Mouse (Mus musculus) midbrain, embryonic 16.5 days (tissue): ENCODE results near the gene Myl9. TPM values are rescaled to one million over a fixed set of nuclear protein-coding genes. Genes with fewer than 3 reads are reported as not detected.
"Not testable (repeated sequence)": the region's sequence is repeated elsewhere in the genome, so short reads cannot be mapped to it uniquely, and the experiment has no call there.

ENCODE experiments used
- ATAC-seq: fragments of 200-750 bp; cut with Nextera tagmentation; 2 replicates; pipeline ENCODE4 v1.8.0; 2017; ENCODE audit warnings: moderate TSS enrichment
- H3K27ac ChIP-seq: fragments of 300-500 bp; sonication (generic); 2 replicates; pipeline ENCODE4 v1.5.1; 2014; ENCODE audit warnings: mild to moderate bottlenecking, low read length, mixed read lengths
- H3K27me3 ChIP-seq: fragments of 300-500 bp; sonication (generic); 2 replicates; pipeline ENCODE4 v1.6.1; 2014; ENCODE audit warnings: low read depth, low read length, mixed read lengths; ENCODE audit not compliant: control insufficient read depth, insufficient read depth
- H3K36me3 ChIP-seq: fragments of 300-500 bp; sonication (generic); 2 replicates; pipeline ENCODE4 v1.6.1; 2014; ENCODE audit warnings: mild to moderate bottlenecking, low read length, moderate library complexity, mixed read lengths; ENCODE audit not compliant: control insufficient read depth, insufficient read depth
- H3K4me1 ChIP-seq: fragments of 300-500 bp; sonication (generic); 2 replicates; pipeline ENCODE4 v1.6.1; 2014; ENCODE audit warnings: mild to moderate bottlenecking, low read length, mixed read lengths; ENCODE audit not compliant: control insufficient read depth, insufficient read depth
- H3K4me2 ChIP-seq: fragments of 300-500 bp; sonication (generic); 2 replicates; pipeline ENCODE4 v1.6.1; 2014; ENCODE audit warnings: mild to moderate bottlenecking, low read length, mixed read lengths
- H3K4me3 ChIP-seq: fragments of 300-500 bp; sonication (generic); 2 replicates; pipeline ENCODE4 v1.5.1; 2014; ENCODE audit warnings: low read depth, mild to moderate bottlenecking, low read length, moderate library complexity, mixed read lengths
- H3K9ac ChIP-seq: fragments of 300-500 bp; sonication (generic); 2 replicates; pipeline ENCODE4 v1.6.1; 2014; ENCODE audit warnings: low read depth, low read length, mixed read lengths
- H3K9me3 ChIP-seq: fragments of 300-500 bp; sonication (generic); replicated peaks from 2 replicates; pipeline ENCODE4 v1.6.1; 2014; ENCODE audit warnings: mild to moderate bottlenecking, low read length, mixed read lengths; ENCODE audit not compliant: control insufficient read depth, poor library complexity, severe bottlenecking
- WGBS: fragments of 180-500 bp; shearing (Covaris S2); extraction: QIAGEN DNeasy Blood & Tissue Kit; methylation state at CpG from one replicate; pipeline ENCODE4 v1.1.7; 2014; 5-methylcytosine and 5-hydroxymethylcytosine counted together
- polyA plus RNA-seq: library from polyadenylated mRNA; unstranded; fragments of >200 nt; fragmentation: Nextera tagmentation; extraction: Ambion mirVana; gene quantifications from 2 replicates; pipeline ENCODE4 v1.2.1, GENCODE M21; 2015

Gene Myl9
- polyA plus RNA-seq, 1 experiment from 2014 or later: 38.8 TPM

GRCm38 (mm10) chr2:156784891-156785290 is 9.7 kb downstream of the Myl9 start:
- Histone ChIP-seq H3K4me2 (no peak overlapping the region), H3K27ac (no peak overlapping the region), H3K4me1 (no peaks in the 10 kb centered on the region), H3K9ac (no peak overlapping the region), H3K27me3 (no peaks in the 10 kb centered on the region), H3K4me3 (no peak overlapping the region), H3K36me3 (no peaks in the 10 kb centered on the region), H3K9me3 (no peaks in the 10 kb centered on the region)
- no peak for ATAC-seq
- WGBS: 96% methylated on average over 2 of the region's 2 CpGs

- H3K9ac ChIP-seq, ATAC-seq, H3K36me3 ChIP-seq, H3K27ac ChIP-seq, H3K4me3 ChIP-seq, H3K4me1 ChIP-seq, H3K9me3 ChIP-seq, H3K27me3 ChIP-seq, H3K4me2 ChIP-seq: not testable (repeated sequence)
These were observed 11.1 kb downstream of the Myl9 start for GRCm38 (mm10) chr2:156786369-156786768.

- Histone ChIP-seq H3K27me3 (no peaks in the 10 kb centered on the region), H3K36me3 (no peaks in the 10 kb centered on the region), H3K9ac (no peak overlapping the region), H3K4me1 (no peaks in the 10 kb centered on the region), H3K4me3 (no peak overlapping the region), H3K27ac (no peak overlapping the region), H3K4me2 (no peak overlapping the region), H3K9me3 (peaks cover 9% of the 10 kb centered on the region; the same call in 1 of the 2 replicates)
- no peak for ATAC-seq
- WGBS: 91% methylated on average over 5 of the region's 5 CpGs
These were observed 12.0 kb downstream of the Myl9 start for GRCm38 (mm10) chr2:156787090-156787775.

- WGBS: 47% methylated on average over 3 of the region's 3 CpGs
- H3K27me3 ChIP-seq: no peaks in the 10 kb centered on the region
- no peak overlapping the region for H3K4me3 ChIP-seq
- H3K36me3 ChIP-seq: no peaks in the 10 kb centered on the region
- no peak overlapping the region for H3K9ac ChIP-seq
- H3K4me1 ChIP-seq: no peaks in the 10 kb centered on the region
- no peak overlapping the region for H3K27ac ChIP-seq
- no peak for ATAC-seq
- H3K9me3 ChIP-seq: peaks cover 11% of the 10 kb centered on the region; the same call in 1 of the 2 replicates
- no peak overlapping the region for H3K4me2 ChIP-seq
These were observed 12.5 kb downstream of the Myl9 start for GRCm38 (mm10) chr2:156787776-156788105.

- no peaks in the 10 kb centered on the region for H3K4me1 ChIP-seq
- 79% methylated on average over 1 of the region's 1 CpGs for WGBS
- H3K27me3 ChIP-seq: no peaks in the 10 kb centered on the region
- no peak for ATAC-seq
- H3K4me3 ChIP-seq: no peak overlapping the region
- H3K27ac ChIP-seq: no peak overlapping the region
- H3K9ac ChIP-seq: no peak overlapping the region
- no peaks in the 10 kb centered on the region for H3K36me3 ChIP-seq
- H3K4me2 ChIP-seq: no peak overlapping the region
- peaks cover 14% of the 10 kb centered on the region; the same call in 1 of the 2 replicates for H3K9me3 ChIP-seq
These were observed 13.6 kb downstream of the Myl9 start for GRCm38 (mm10) chr2:156788836-156789235.

GRCm38 (mm10) chr2:156798516-156798915 is 23.3 kb downstream of the Myl9 start:
- Histone ChIP-seq H3K4me2 (no peak overlapping the region), H3K4me3 (no peak overlapping the region), H3K9me3 (peaks cover under 1% of the 10 kb centered on the region; the same call in 1 of the 2 replicates), H3K4me1 (no peaks in the 10 kb centered on the region), H3K27me3 (no peaks in the 10 kb centered on the region), H3K36me3 (no peaks in the 10 kb centered on the region), H3K9ac (no peak overlapping the region), H3K27ac (no peak overlapping the region)
- 94% methylated on average over 1 of the region's 1 CpGs for WGBS
- ATAC-seq: no peak

GRCm38 (mm10) chr2:156801045-156801444 is 25.8 kb downstream of the Myl9 start:
- no peaks in the 10 kb centered on the region for H3K4me1 ChIP-seq
- H3K4me3 ChIP-seq: no peak overlapping the region
- H3K27me3 ChIP-seq: no peaks in the 10 kb centered on the region
- no peak overlapping the region for H3K4me2 ChIP-seq
- H3K27ac ChIP-seq: no peak overlapping the region
- ATAC-seq: no peak
- no peaks in the 10 kb centered on the region for H3K9me3 ChIP-seq
- WGBS: 75% methylated on average over 4 of the region's 4 CpGs
- H3K36me3 ChIP-seq: no peaks in the 10 kb centered on the region
- H3K9ac ChIP-seq: no peak overlapping the region

GRCm38 (mm10) chr2:156802116-156802515 is 26.9 kb downstream of the Myl9 start:
- not testable (repeated sequence) for H3K27ac ChIP-seq, H3K4me1 ChIP-seq, H3K4me3 ChIP-seq, H3K36me3 ChIP-seq, H3K9ac ChIP-seq, H3K4me2 ChIP-seq, H3K27me3 ChIP-seq, ATAC-seq, H3K9me3 ChIP-seq
- 54% methylated on average over 9 of the region's 9 CpGs for WGBS

GRCm38 (mm10) chr2:156803698-156804372 is 28.6 kb downstream of the Myl9 start:
- H3K27ac ChIP-seq: no peak overlapping the region
- H3K4me3 ChIP-seq: no peak overlapping the region
- H3K9ac ChIP-seq: no peak overlapping the region
- no peaks in the 10 kb centered on the region for H3K36me3 ChIP-seq
- no peak overlapping the region for H3K4me2 ChIP-seq
- no peaks in the 10 kb centered on the region for H3K9me3 ChIP-seq
- H3K4me1 ChIP-seq: no peaks in the 10 kb centered on the region
- 63% methylated on average over 4 of the region's 4 CpGs for WGBS
- H3K27me3 ChIP-seq: no peaks in the 10 kb centered on the region
- ATAC-seq: no peak
